In the genomic region with DNA sequence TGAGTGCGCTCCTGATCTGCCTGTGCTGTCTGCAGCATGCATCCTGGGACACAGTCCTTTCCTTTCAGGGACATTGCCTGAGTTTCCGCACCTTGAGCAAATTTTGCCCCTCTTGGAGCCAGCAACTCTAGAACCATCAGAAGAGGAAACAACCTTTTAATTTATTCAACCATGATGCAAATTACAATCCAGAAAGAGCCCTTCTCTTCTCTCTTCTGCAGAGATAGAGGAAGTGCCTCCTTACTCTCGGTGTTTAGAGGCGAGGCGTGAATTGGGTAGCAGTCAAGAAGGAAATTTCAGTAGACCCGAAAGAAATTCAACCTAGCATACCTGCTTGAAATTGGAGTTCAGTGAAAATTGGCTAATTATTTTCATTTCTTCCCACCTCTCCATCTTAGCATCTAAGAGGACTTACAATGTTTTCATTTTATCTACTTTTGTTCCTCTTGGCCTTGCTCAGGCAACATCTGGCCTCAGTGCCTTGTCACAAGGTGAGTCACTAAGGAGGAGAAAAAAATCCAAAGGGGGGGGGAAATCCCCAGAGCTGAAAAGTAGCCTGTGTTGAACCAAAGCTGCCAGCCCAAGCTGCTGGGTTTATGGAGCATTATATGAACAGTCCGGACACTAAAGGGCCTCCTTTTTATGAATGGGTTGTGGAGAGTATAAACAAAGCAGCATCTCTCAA, we compare ENCODE assay signal across 18 mouse cellular contexts. TPM values are rescaled to one million over a fixed set of nuclear protein-coding genes. Genes with fewer than 3 reads are reported as not detected.
DNase-seq lines count a peak whose midpoint lies in the region; ATAC-seq and TF ChIP-seq lines count a peak whose summit lies in the region.
"Had no signal": no experiment of that assay in that cellular context is flagged by ENCODE, and none has a peak within 500 bp of the region (broad histone marks: within the 10 kb centered on the region; RNA-seq: fewer than 3 reads in every experiment).

No protein-coding gene starts in this region.

- WGBS in spleen, adult 2 months = 42% methylated on average over 7 of the region's 7 CpGs

- H3K79me2 ChIP-seq in MEL (ENCODE audit: control insufficient read depth, insufficient read depth, low read length, poor library complexity) = peaks cover 57% of the 10 kb centered on the region

- TF ChIP-seq EP300 in MEL (IDR thresholded peaks at IDR 0.05; ENCODE audit: low read depth in 1 of 2, low read length in 2 of 2) = no peak

- no peaks in the 10 kb centered on the region for H3K36me3 ChIP-seq in spleen, adult 2 months (ENCODE audit: control insufficient read depth, insufficient read depth, low read length)
- peaks cover 0 to 24% of the 10 kb centered on the region in 2 experiments; a peak in 2 of 4 replicates for H3K36me3 ChIP-seq in MEL (ENCODE audit: control insufficient read depth in 1 of 2, insufficient read depth in 2 of 2, low read length in 2 of 2)
- H3K36me3 ChIP-seq: embryonic facial prominence, embryonic 10.5 days; heart, embryonic 10.5 days; intestine, embryonic 15.5 days had no signal

- H3K9ac ChIP-seq in MEL (ENCODE audit: control insufficient read depth, low read depth, low read length, poor library complexity, severe bottlenecking) = no peak overlapping the region
- H3K9ac ChIP-seq: intestine, embryonic 15.5 days had no signal

- peak overlapping the region; percentile 6; the same call in 1 of the 2 replicates for H3K27ac ChIP-seq in spleen, adult 2 months (ENCODE audit: insufficient read depth, low read length)
- no peak overlapping the region for H3K27ac ChIP-seq in MEL (ENCODE audit: control insufficient read depth, low read depth, low read length)
- H3K27ac ChIP-seq: embryonic facial prominence, embryonic 10.5 days; heart, embryonic 10.5 days; intestine, embryonic 15.5 days had no signal

- no peaks in the 10 kb centered on the region for H3K9me3 ChIP-seq in MEL (replicated peaks; ENCODE audit: insufficient read depth, low read length)
- H3K9me3 ChIP-seq: embryonic facial prominence, embryonic 10.5 days; heart, embryonic 10.5 days; intestine, embryonic 15.5 days had no signal

- H3K4me1 ChIP-seq in spleen, adult 2 months (ENCODE audit: control insufficient read depth, insufficient read depth, insufficient read length) = peaks cover 28% of the 10 kb centered on the region
- H3K4me1 ChIP-seq in MEL (ENCODE audit: control insufficient read depth in 1 of 2, insufficient read depth in 2 of 2, low read length in 2 of 2) = peaks cover 3 to 35% of the 10 kb centered on the region in 2 experiments

- peak; percentile 21; the same call in 1 of the 2 replicates for ATAC-seq in megakaryocyte, adult 5-6 weeks (ENCODE audit: poor library complexity, severe bottlenecking)
- ATAC-seq: forebrain, embryonic 14.5 days; intestine, embryonic 15.5 days had no signal

- TF ChIP-seq POLR2A in spleen, adult 2 months (IDR thresholded peaks at IDR 0.05; ENCODE audit: low read depth, low read length) = no peak
- no peak for TF ChIP-seq POLR2A in MEL (IDR thresholded peaks at IDR 0.05; ENCODE audit: control insufficient read depth in 1 of 2, insufficient read depth in 1 of 2, low read depth in 1 of 2, low read length in 2 of 2, poor library complexity in 1 of 2)

- no peak for TF ChIP-seq CTCF in spleen, adult 2 months (IDR thresholded peaks at IDR 0.05; ENCODE audit: extremely low read depth, insufficient read depth, insufficient read length, insufficient replicate concordance)
- no peak for TF ChIP-seq CTCF in MEL (IDR thresholded peaks at IDR 0.05 in 2 of 3, conservative IDR thresholded peaks at IDR 0.05 in 1 of 3; ENCODE audit: control insufficient read depth in 1 of 3, insufficient read depth in 1 of 3, low read depth in 2 of 3, low read length in 3 of 3, poor library complexity in 1 of 3, severe bottlenecking in 1 of 3)

- no peak for TF ChIP-seq RAD21 in MEL (IDR thresholded peaks at IDR 0.05; ENCODE audit: low read depth, low read length)

- H3K4me3 ChIP-seq in spleen, adult 2 months (ENCODE audit: extremely low read depth, insufficient read depth, insufficient read length) = no peak overlapping the region
- H3K4me3 ChIP-seq in MEL (ENCODE audit: control insufficient read depth in 1 of 2, insufficient read depth in 1 of 2, low read depth in 2 of 2, low read length in 2 of 2) = no peak overlapping the region
- H3K4me3 ChIP-seq: embryonic facial prominence, embryonic 10.5 days; heart, embryonic 10.5 days; intestine, embryonic 15.5 days had no signal

- peaks cover 8% of the 10 kb centered on the region for H3K27me3 ChIP-seq in spleen, adult 2 months (ENCODE audit: control insufficient read depth, insufficient read depth, low read length)
- no peaks in the 10 kb centered on the region for H3K27me3 ChIP-seq in MEL (ENCODE audit: control insufficient read depth in 1 of 2, insufficient read depth in 2 of 2, low read length in 2 of 2)

- peak in 1 of 2 experiments; percentile 52 for DNase-seq in spleen, adult 2 months (ENCODE audit: low read depth in 1 of 2, low spot score in 2 of 2)
- no peak for DNase-seq in spleen, adult 18-20 months
- peak; percentile 75 for DNase-seq in MEL (ENCODE audit: low read depth, low spot score)
- no peak for DNase-seq in thymus, adult 18-20 months
- no peak for DNase-seq in right cerebral cortex, adult 18-20 months
- no peak for DNase-seq in urinary bladder, postnatal 4 days (ENCODE audit: low spot score in 2 of 2)
- DNase-seq: adrenal gland, postnatal 36 days; cerebellum, adult 8-10 months; kidney, adult 9 months; kidney, postnatal 36 days; lung, adult 18-20 months; right cerebral cortex, postnatal 14 days; thymus, postnatal 4 days had no signal

TF ChIP-seq in MEL, 35 proteins besides CTCF, POLR2A, EP300 and RAD21:
- TF ChIP-seq BHLHE40 (IDR thresholded peaks at IDR 0.05; ENCODE audit: borderline replicate concordance, low read depth, low read length) (no peak), HCFC1 (IDR thresholded peaks at IDR 0.05; ENCODE audit: low read depth, low read length) (no peak), SMC3 (IDR thresholded peaks at IDR 0.05; ENCODE audit: low read depth, low read length) (no peak), ZKSCAN1 (IDR thresholded peaks at IDR 0.05; ENCODE audit: low read depth, low read length) (no peak), MAFK (IDR thresholded peaks at IDR 0.05; ENCODE audit: borderline replicate concordance, low read depth, low read length) (no peak), RCOR1 (IDR thresholded peaks at IDR 0.05; ENCODE audit: low read depth, low read length) (no peak), POLR2AphosphoS2 (IDR thresholded peaks at IDR 0.05; ENCODE audit: low read length) (no peak), ZNF384 (IDR thresholded peaks at IDR 0.05; ENCODE audit: low read depth, low read length) (0 out of 2 replicates have a peak, but pooled peaks have one; percentile 8)
TF ChIP-seq in MEL: peak in this region for 1.

RNA-seq across cellular contexts. Expression of gene Bahd1, which starts 5.4 kb away (rescaled TPM):
- polyA plus RNA-seq in spleen, adult 2 months (2012; rRNA removed) = 22.2 and 26.0 TPM in 2 replicates
- 8.0 and 9.5 TPM in 2 replicates for total RNA-seq in MEL (2012; rRNA removed)
- polyA plus RNA-seq in MEL (2012; ENCODE audit: insufficient read depth in 1 of 2, insufficient read length in 2 of 2, low read depth in 1 of 2, low replicate concordance in 2 of 2, missing spikeins in 1 of 2) = 10 to 100 TPM in 1 of 2 experiments, not detected in 1; 24.7 TPM
- total RNA-seq in megakaryocyte, adult 5-6 weeks (2015) = 5.1 and 5.3 TPM in 2 replicates
- 3.2 and 4.2 TPM in 2 replicates for total RNA-seq in megakaryocyte, adult 5-6 weeks (2017)

RNA-seq across cellular contexts. Expression of gene Chst14, which starts 20.7 kb away (rescaled TPM):
- polyA plus RNA-seq in spleen, adult 2 months (2012; rRNA removed) = 7.0 and 8.2 TPM in 2 replicates
- total RNA-seq in MEL (2012; rRNA removed) = 2.1 and 2.2 TPM in 2 replicates
- 1 to 10 TPM in 1 of 2 experiments, not detected in 1; 5.0 TPM for polyA plus RNA-seq in MEL (2012; ENCODE audit: insufficient read depth in 1 of 2, insufficient read length in 2 of 2, low read depth in 1 of 2, low replicate concordance in 2 of 2, missing spikeins in 1 of 2)
- total RNA-seq in megakaryocyte, adult 5-6 weeks (2015) = 4.6 and 5.3 TPM in 2 replicates
- total RNA-seq in megakaryocyte, adult 5-6 weeks (2017) = 1.4 and 3.5 TPM in 2 replicates

RNA-seq across cellular contexts. Expression of gene Ivd, which starts 43.8 kb away (rescaled TPM):
- 31.1 and 36.7 TPM in 2 replicates for polyA plus RNA-seq in spleen, adult 2 months (2012; rRNA removed)
- total RNA-seq in MEL (2012; rRNA removed) = 17.1 and 21.2 TPM in 2 replicates
- 10 to 100 TPM in 1 of 2 experiments, not detected in 1; 33.4 TPM for polyA plus RNA-seq in MEL (2012; ENCODE audit: insufficient read depth in 1 of 2, insufficient read length in 2 of 2, low read depth in 1 of 2, low replicate concordance in 2 of 2, missing spikeins in 1 of 2)
- 11.4 and 12.9 TPM in 2 replicates for total RNA-seq in megakaryocyte, adult 5-6 weeks (2015)
- 21.6 and 28.0 TPM in 2 replicates for total RNA-seq in megakaryocyte, adult 5-6 weeks (2017)
